Mouse (Mus musculus) central nervous system, embryonic 11.5 days (tissue): ENCODE measurements around the gene Cep89. TPM values are rescaled to one million over a fixed set of nuclear protein-coding genes. Genes with fewer than 3 reads are reported as not detected.

Experiments
- polyA plus RNA-seq: library from polyadenylated mRNA; depleted of rRNA; stranded (reverse); fragments of >200 nt; gene quantifications from 2 replicates; pipeline ENCODE4 v1.2.3, GENCODE M21; 2012; rRNA removed

Cep89 gene
- polyA plus RNA-seq, result 47.0 and 88.6 TPM in 2 replicates

GRCm38 (mm10) chr7:35396542-35397168 is at the start of gene Cep89, which contains the start of gene Faap24:
Gene Cep89 (plus strand): TSS chr7:35397035.
Gene Faap24 (minus strand): TSS chr7:35396836.

GRCm38 (mm10) chr7:35447996-35448846 is 51.4 kb downstream of the Cep89 start, which contains the start of gene Slc7a9:
Gene Slc7a9 (plus strand): TSS chr7:35448796.

Other genes with a start within 250 kb of the Cep89 start
- 0.43 and 0.55 TPM in 2 replicates for gene Slc7a10, start 210.7 kb upstream of the Cep89 start, polyA plus RNA-seq
- gene Lrp3, start 181.5 kb upstream of the Cep89 start, polyA plus RNA-seq, result 54.1 and 59.3 TPM in 2 replicates
- gene Gpatch1, start 78.6 kb upstream of the Cep89 start, polyA plus RNA-seq, result 12.8 and 17.5 TPM in 2 replicates
- 1.8 and 2.3 TPM in 2 replicates for gene Rhpn2, start 62.9 kb upstream of the Cep89 start, polyA plus RNA-seq
- gene Faap24, start 199 bp upstream of the Cep89 start, polyA plus RNA-seq, result 7.8 and 8.8 TPM in 2 replicates
- gene Slc7a9, start 51.8 kb downstream of the Cep89 start, polyA plus RNA-seq, result 0.37 and 0.93 TPM in 2 replicates
- 0.11 TPM in 1 of 2 replicates, not detected in the other for gene Tdrd12, start 140.7 kb downstream of the Cep89 start, polyA plus RNA-seq
- gene Nudt19, start 159.3 kb downstream of the Cep89 start, polyA plus RNA-seq, result 26.7 and 34.5 TPM in 2 replicates
- 0.37 and 0.43 TPM in 2 replicates for gene Rgs9bp, start 188.5 kb downstream of the Cep89 start, polyA plus RNA-seq
- gene Ankrd27, start 189.2 kb downstream of the Cep89 start, polyA plus RNA-seq, result 30.1 and 31.7 TPM in 2 replicates